Mouse (Mus musculus): ENCODE data around the gene Adam22.

The Adam22 gene

GRCm38 (mm10) chr5:8145473-8145872 is 222.5 kb downstream of the Adam22 start:
- DNase-seq, result peak; percentile 35

GRCm38 (mm10) chr5:8132546-8132945 is 235.4 kb downstream of the Adam22 start:
- no peak for DNase-seq

- DNase-seq, result no peak
These were observed 236.0 kb downstream of the Adam22 start for GRCm38 (mm10) chr5:8131918-8132317.

GRCm38 (mm10) chr5:8129750-8130149 is 238.2 kb downstream of the Adam22 start:
- DNase-seq, result no peak

- DNase-seq, result no peak
These were observed 247.0 kb downstream of the Adam22 start for GRCm38 (mm10) chr5:8120926-8121325.

GRCm38 (mm10) chr5:8120087-8120486 is 247.9 kb downstream of the Adam22 start:
- DNase-seq, result no peak

GRCm38 (mm10) chr5:8116561-8117168 is 251.3 kb downstream of the Adam22 start:
- no peak for DNase-seq

- DNase-seq, result no peak
These were observed 255.7 kb downstream of the Adam22 start for GRCm38 (mm10) chr5:8112246-8112645.

GRCm38 (mm10) chr5:8111691-8112090 is 256.3 kb downstream of the Adam22 start:
- DNase-seq, result no peak

GRCm38 (mm10) chr5:8095689-8096088 is 272.3 kb downstream of the Adam22 start:
- DNase-seq, result no peak

GRCm38 (mm10) chr5:8094921-8095320 is 273.0 kb downstream of the Adam22 start:
- DNase-seq, result no peak

GRCm38 (mm10) chr5:8088147-8088546 is 279.8 kb downstream of the Adam22 start:
- no peak for DNase-seq

GRCm38 (mm10) chr5:8085661-8086060 is 282.3 kb downstream of the Adam22 start:
- no peak for DNase-seq

GRCm38 (mm10) chr5:8082800-8083509 is 285.0 kb downstream of the Adam22 start:
- DNase-seq, result no peak

GRCm38 (mm10) chr5:8077481-8077880 is 290.5 kb downstream of the Adam22 start:
- DNase-seq, result no peak

- no peak for DNase-seq
These were observed 293.9 kb downstream of the Adam22 start for GRCm38 (mm10) chr5:8073901-8074561.

- DNase-seq, result no peak
These were observed 294.6 kb downstream of the Adam22 start for GRCm38 (mm10) chr5:8073406-8073805.

- no peak for DNase-seq
These were observed 304.8 kb downstream of the Adam22 start for GRCm38 (mm10) chr5:8063207-8063606.

- no peak for DNase-seq
These were observed 305.5 kb downstream of the Adam22 start for GRCm38 (mm10) chr5:8062469-8062868.

- DNase-seq, result no peak
These were observed 309.9 kb downstream of the Adam22 start for GRCm38 (mm10) chr5:8058056-8058455.

- no peak for DNase-seq
These were observed 311.0 kb downstream of the Adam22 start for GRCm38 (mm10) chr5:8057018-8057323.

GRCm38 (mm10) chr5:8056141-8057017 is 311.6 kb downstream of the Adam22 start:
- DNase-seq, result peak; percentile 76

GRCm38 (mm10) chr5:8055721-8056129 is 312.2 kb downstream of the Adam22 start:
- no peak for DNase-seq
